Mouse (Mus musculus) cortical plate, adult 2 months (tissue): ENCODE data around the gene Agtrap.

Source experiments
- CTCF ChIP-seq: fragments of 200-500 bp; IDR thresholded peaks from 2 replicates; pipeline ENCODE4 v1.5.1; 2011; ENCODE audit warnings: mild to moderate bottlenecking, control low read depth, low read length; ENCODE audit not compliant: insufficient read depth; ENCODE audit errors: extremely low read depth
- POLR2A ChIP-seq: fragments of 200-500 bp; IDR thresholded peaks from 2 replicates; pipeline ENCODE4 v1.6.1; 2011; ENCODE audit warnings: mild to moderate bottlenecking, low read length, control low read depth; ENCODE audit not compliant: insufficient read depth; ENCODE audit errors: extremely low read depth

DNA sequence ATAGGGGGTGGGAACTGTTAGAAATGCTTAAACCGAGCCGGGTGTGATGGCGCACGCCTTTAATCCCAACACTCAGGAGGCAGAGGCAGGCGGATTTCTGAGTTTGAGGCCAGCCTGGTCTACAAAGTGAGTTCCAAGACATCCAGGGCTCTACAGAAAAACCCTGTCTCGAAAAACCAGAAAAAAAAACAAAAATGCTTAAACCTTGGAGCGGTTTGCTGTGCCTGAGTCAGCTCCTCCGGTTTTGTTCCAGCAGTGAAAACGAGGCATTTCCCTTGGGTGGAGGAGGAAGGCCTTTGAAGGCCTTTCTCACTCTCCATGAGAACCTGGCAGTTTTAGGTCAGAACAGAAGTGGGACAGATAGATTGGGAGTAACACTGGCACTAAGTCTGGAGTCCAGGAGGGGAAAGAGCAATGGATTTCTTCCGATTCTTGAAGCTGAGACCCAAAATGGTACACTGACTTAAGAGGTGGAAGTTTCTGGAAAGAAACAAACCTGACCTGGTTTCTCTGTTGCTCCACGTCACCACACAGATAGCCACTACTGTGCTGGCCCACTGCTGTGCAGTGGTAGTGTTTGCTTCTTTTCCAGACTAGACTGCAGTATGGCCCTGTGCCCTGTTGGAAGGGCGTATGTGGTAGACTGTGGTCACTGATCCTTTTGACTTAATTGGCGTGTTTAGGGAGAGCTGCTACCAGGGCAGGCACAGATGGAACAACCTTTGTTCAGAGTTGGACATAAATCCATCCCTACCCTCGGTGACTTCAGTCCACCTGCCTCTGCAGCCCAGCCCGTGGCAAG lies 47.6 kb downstream of the Agtrap start:
- TF ChIP-seq CTCF (no peak), POLR2A (no peak)
